Mouse (Mus musculus) gastrocnemius, adult 18-20 months (tissue): ENCODE measurements around the gene AU022252. TPM values are rescaled to one million over a fixed set of nuclear protein-coding genes. Genes with fewer than 3 reads are reported as not detected.
"Not testable (repeated sequence)": the region's sequence is repeated elsewhere in the genome, so short reads cannot be mapped to it uniquely, and the experiment has no call there.

ENCODE experiments used
- DNase-seq: peaks from one replicate; pipeline ENCODE4 v3.0.0; 2021; ENCODE audit warnings: low spot score
- long read RNA-seq, 2 experiments: library from polyadenylated mRNA; stranded (forward); transcript quantifications; one replicate each; pipeline ENCODE4 v2.0.0; 2021
- total RNA-seq, 2 experiments: library from RNA; stranded (reverse); gene quantifications; 2 replicates each; pipeline ENCODE4 v1.2.3; 2021

Gene AU022252
- 10 to 100 TPM; 24.6 to 28.2 TPM for total RNA-seq
- long read RNA-seq, experiment 1, full-length matches to known transcripts = 8 of 15 reads
- long read RNA-seq, experiment 1, partial matches to known transcripts = 0 of 15 reads
- long read RNA-seq, experiment 1, other reads (novel, unspliced or antisense) = 7 of 15 reads
- long read RNA-seq, experiment 2, full-length matches to known transcripts = 5 of 9 reads
- long read RNA-seq, experiment 2, partial matches to known transcripts = 0 of 9 reads
- long read RNA-seq, experiment 2, other reads (novel, unspliced or antisense) = 4 of 9 reads

- DNase-seq = peak; percentile 100
Measured at GRCm38 (mm10) chr4:119232410-119233255, at the start of gene AU022252, which contains the start of gene P3h1. Gene AU022252, minus strand, starts transcription at chr4:119232712. Gene P3h1, plus strand, starts transcription at chr4:119232915.

GRCm38 (mm10) chr4:119278784-119279183 is 46.3 kb upstream of the AU022252 start:
- DNase-seq = not testable (repeated sequence)

- no peak for DNase-seq
Measured at GRCm38 (mm10) chr4:119275726-119276125, 43.2 kb upstream of the AU022252 start.

GRCm38 (mm10) chr4:119275226-119275625 is 42.7 kb upstream of the AU022252 start:
- DNase-seq = no peak

GRCm38 (mm10) chr4:119274627-119275026 is 42.1 kb upstream of the AU022252 start:
- DNase-seq = peak; percentile 59

- no peak for DNase-seq
Measured at GRCm38 (mm10) chr4:119266606-119267005, 34.1 kb upstream of the AU022252 start.

- no peak for DNase-seq
Measured at GRCm38 (mm10) chr4:119263459-119263858, 30.9 kb upstream of the AU022252 start.

- DNase-seq = no peak
Measured at GRCm38 (mm10) chr4:119262483-119262882, 30.0 kb upstream of the AU022252 start.

GRCm38 (mm10) chr4:119261087-119261713 is 28.7 kb upstream of the AU022252 start:
- no peak for DNase-seq

GRCm38 (mm10) chr4:119259344-119260254 is 27.1 kb upstream of the AU022252 start:
- DNase-seq = no peak

GRCm38 (mm10) chr4:119257083-119257482 is 24.6 kb upstream of the AU022252 start:
- no peak for DNase-seq

GRCm38 (mm10) chr4:119255351-119255750 is 22.8 kb upstream of the AU022252 start, which contains the start of gene Cldn19:
Gene Cldn19, plus strand, starts transcription at chr4:119255414.
- no peak for DNase-seq

GRCm38 (mm10) chr4:119254012-119254618 is 21.6 kb upstream of the AU022252 start:
- no peak for DNase-seq

- DNase-seq = no peak
Measured at GRCm38 (mm10) chr4:119252025-119252808, 19.7 kb upstream of the AU022252 start.

- DNase-seq = no peak
Measured at GRCm38 (mm10) chr4:119248407-119248965, 16.0 kb upstream of the AU022252 start.

- peak; percentile 76 for DNase-seq
Measured at GRCm38 (mm10) chr4:119247462-119248235, 15.1 kb upstream of the AU022252 start.

- no peak for DNase-seq
Measured at GRCm38 (mm10) chr4:119246688-119247225, 14.2 kb upstream of the AU022252 start.

GRCm38 (mm10) chr4:119245961-119246360 is 13.4 kb upstream of the AU022252 start:
- no peak for DNase-seq
